ENCODE assay signal across 9 mouse cellular contexts in the genomic region with DNA sequence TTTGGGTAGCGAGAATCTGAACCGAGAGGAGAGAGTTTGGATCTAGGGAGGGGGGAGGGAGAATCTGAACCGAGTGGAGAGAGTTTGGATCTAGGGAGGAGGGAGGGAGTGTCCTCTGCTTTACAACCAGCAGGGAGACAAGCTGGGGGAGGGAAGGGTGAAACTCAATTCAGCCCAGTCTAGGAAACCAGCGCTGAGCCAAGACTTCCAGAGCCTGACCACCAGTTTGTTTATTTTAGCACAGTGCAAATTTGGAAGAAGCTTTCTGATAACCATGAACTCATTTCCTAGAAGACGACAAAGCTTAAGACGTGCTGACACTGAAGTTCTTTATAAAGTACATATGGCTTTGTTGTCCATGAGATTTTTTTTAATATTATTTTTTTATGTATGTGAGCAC. TPM values are rescaled to one million over a fixed set of nuclear protein-coding genes. Genes with fewer than 3 reads are reported as not detected.
DNase-seq lines count a peak whose midpoint lies in the region; ATAC-seq and TF ChIP-seq lines count a peak whose summit lies in the region.
"Had no signal": no experiment of that assay in that cellular context is flagged by ENCODE, and none has a peak within 500 bp of the region (broad histone marks: within the 10 kb centered on the region; RNA-seq: fewer than 3 reads in every experiment).

No protein-coding gene starts in this region.

- H3K4me3 ChIP-seq in testis, adult 2 months (ENCODE audit: control insufficient read depth, low read depth, low read length): peak overlapping the region; percentile 53
- H3K4me3 ChIP-seq in stomach, postnatal 0 days (ENCODE audit: low read depth, low read length): no peak overlapping the region
- H3K4me3 ChIP-seq in layer of hippocampus, adult 2 months: no peak overlapping the region
- H3K4me3 ChIP-seq: neural tube, embryonic 15.5 days had no signal

- no peaks in the 10 kb centered on the region for H3K27me3 ChIP-seq in testis, adult 2 months (ENCODE audit: control insufficient read depth, insufficient read depth, low read length)
- no peaks in the 10 kb centered on the region for H3K27me3 ChIP-seq in stomach, postnatal 0 days (ENCODE audit: control insufficient read depth, insufficient read depth, low read length)

- H3K36me3 ChIP-seq in testis, adult 2 months (ENCODE audit: control insufficient read depth, insufficient read depth, low read length): no peaks in the 10 kb centered on the region
- H3K36me3 ChIP-seq in stomach, postnatal 0 days (ENCODE audit: control insufficient read depth, insufficient read depth, low read length): no peaks in the 10 kb centered on the region
- H3K36me3 ChIP-seq: neural tube, embryonic 15.5 days had no signal

- no peak for TF ChIP-seq EP300 in stomach, postnatal 0 days (optimal IDR thresholded peaks at IDR 0.05)

- H3K4me1 ChIP-seq in testis, adult 2 months (ENCODE audit: control insufficient read depth, insufficient read depth, low read length): peaks cover 17% of the 10 kb centered on the region
- H3K4me1 ChIP-seq in stomach, postnatal 0 days (replicated peaks; ENCODE audit: control insufficient read depth, insufficient read depth): no peaks in the 10 kb centered on the region
- H3K4me1 ChIP-seq: neural tube, embryonic 15.5 days had no signal

- WGBS in stomach, postnatal 0 days: 6% methylated on average over 6 of the region's 6 CpGs

- TF ChIP-seq CTCF in testis, adult 2 months (IDR thresholded peaks at IDR 0.05; ENCODE audit: control insufficient read depth, insufficient read depth, insufficient replicate concordance, low read depth, low read length): no peak
- TF ChIP-seq CTCF in stomach, postnatal 0 days (IDR thresholded peaks at IDR 0.05; ENCODE audit: low read depth): no peak
- no peak for TF ChIP-seq CTCF in layer of hippocampus, adult 2 months (conservative IDR thresholded peaks at IDR 0.05)

- no peak overlapping the region for H3K27ac ChIP-seq in testis, adult 2 months (ENCODE audit: control insufficient read depth, insufficient read depth, low read depth, low read length)
- H3K27ac ChIP-seq in stomach, postnatal 0 days (replicated peaks): peak overlapping the region; percentile 75
- no peak overlapping the region for H3K27ac ChIP-seq in layer of hippocampus, adult 2 months
- H3K27ac ChIP-seq: neural tube, embryonic 15.5 days had no signal

- ATAC-seq in stomach, postnatal 0 days (ENCODE audit: low FRiP score, low TSS enrichment): peak; percentile 82
- no peak for ATAC-seq in activated CD4-positive, CD25-positive, alpha-beta regulatory T cell, adult 4 months

- H3K9me3 ChIP-seq in stomach, postnatal 0 days (ENCODE audit: control insufficient read depth, low read length): no peaks in the 10 kb centered on the region
- H3K9me3 ChIP-seq: neural tube, embryonic 15.5 days had no signal

- H3K9ac ChIP-seq in stomach, postnatal 0 days (ENCODE audit: low read length): no peak overlapping the region
- H3K9ac ChIP-seq: neural tube, embryonic 15.5 days had no signal

- DNase-seq in testis, postnatal 14 days (ENCODE audit: low spot score): no peak
- DNase-seq in heart, postnatal 4 days: peak; percentile 58
- peak; percentile 56 to 72 for DNase-seq in kidney, postnatal 4 days
- peak; percentile 53 for DNase-seq in stomach, postnatal 0 days (ENCODE audit: low spot score)
- DNase-seq in layer of hippocampus, adult 2 months (ENCODE audit: low spot score in 2 of 2): no peak
- DNase-seq in cerebellum, adult 11-12 months: no peak

- peak overlapping the region; percentile 21 for H3K4me2 ChIP-seq in stomach, postnatal 0 days (replicated peaks; ENCODE audit: low read depth)
- H3K4me2 ChIP-seq: neural tube, embryonic 15.5 days had no signal

- no peak for TF ChIP-seq POLR2A in testis, adult 2 months (IDR thresholded peaks at IDR 0.05; ENCODE audit: control insufficient read depth, low read depth, low read length)

RNA-seq across cellular contexts. Expression of gene Zbtb8a, which starts 6.5 kb away (rescaled TPM):
- polyA plus RNA-seq in testis, adult 2 months (2012; rRNA removed): 4.6 and 5.6 TPM in 2 replicates
- 1 to 10 TPM; 8.7 to 9.0 TPM for total RNA-seq in heart, postnatal 4 days (2021)
- 12.2 and 13.0 TPM in 2 replicates for polyA plus RNA-seq in stomach, postnatal 0 days (2015; fragmentation: Nextera tagmentation; extraction: Ambion mirVana)
- 1 to 10 TPM; 4.1 TPM for total RNA-seq in layer of hippocampus, adult 2 months (2021)
- 1 to 10 TPM; 4.4 to 5.3 TPM for polyA plus RNA-seq in activated CD4-positive, CD25-positive, alpha-beta regulatory T cell, adult 4 months (2017; shearing (Covaris generic))

RNA-seq across cellular contexts. Expression of gene Zbtb8os, which starts 48.9 kb away (rescaled TPM):
- polyA plus RNA-seq in testis, adult 2 months (2012; rRNA removed): 19.1 and 20.7 TPM in 2 replicates
- 10 to 100 TPM; 20.6 to 22.2 TPM for total RNA-seq in heart, postnatal 4 days (2021)
- 41.7 and 42.5 TPM in 2 replicates for polyA plus RNA-seq in stomach, postnatal 0 days (2015; fragmentation: Nextera tagmentation; extraction: Ambion mirVana)
- 10 to 100 TPM; 31.8 to 32.3 TPM for total RNA-seq in layer of hippocampus, adult 2 months (2021)
- polyA plus RNA-seq in activated CD4-positive, CD25-positive, alpha-beta regulatory T cell, adult 4 months (2017; shearing (Covaris generic)): 100 to 1,000 TPM; 117 TPM

RNA-seq across cellular contexts. Expression of gene Rbbp4, which starts 49.3 kb away (rescaled TPM):
- polyA plus RNA-seq in testis, adult 2 months (2012; rRNA removed): 46.1 and 51.5 TPM in 2 replicates
- total RNA-seq in heart, postnatal 4 days (2021): 100 to 1,000 TPM; 195 to 199 TPM
- polyA plus RNA-seq in stomach, postnatal 0 days (2015; fragmentation: Nextera tagmentation; extraction: Ambion mirVana): 149 and 153 TPM in 2 replicates
- total RNA-seq in layer of hippocampus, adult 2 months (2021): 100 to 1,000 TPM; 117 to 130 TPM
- 100 to 1,000 TPM; 309 to 413 TPM for polyA plus RNA-seq in activated CD4-positive, CD25-positive, alpha-beta regulatory T cell, adult 4 months (2017; shearing (Covaris generic))

RNA-seq across cellular contexts. Expression of gene Zbtb8b, which starts 56.2 kb away (rescaled TPM):
- polyA plus RNA-seq in testis, adult 2 months (2012; rRNA removed): 1.0 and 1.3 TPM in 2 replicates
- total RNA-seq in heart, postnatal 4 days (2021): 1 to 10 TPM in 1 of 2 experiments, under 1 TPM in 1; 0.92 to 1.2 TPM
- 0.68 and 0.72 TPM in 2 replicates for polyA plus RNA-seq in stomach, postnatal 0 days (2015; fragmentation: Nextera tagmentation; extraction: Ambion mirVana)
- total RNA-seq in layer of hippocampus, adult 2 months (2021): 1 to 10 TPM; 3.9 to 4.0 TPM
- polyA plus RNA-seq in activated CD4-positive, CD25-positive, alpha-beta regulatory T cell, adult 4 months (2017; shearing (Covaris generic)): not detected

Comparison
In these comparisons a context has a peak if more than half of its experiments do, and no peak if none do; other contexts are left out.
1. DNase-seq: peak in heart, postnatal 4 days (single experiment), kidney, postnatal 4 days (2 of 2) and stomach, postnatal 0 days (single experiment); none in testis, postnatal 14 days (single experiment), layer of hippocampus, adult 2 months (0 of 2) and cerebellum, adult 11-12 months (single experiment).